Mouse (Mus musculus) left cerebral cortex, adult 2 months (tissue): ENCODE results near the gene Zfp771. TPM values are rescaled to one million over a fixed set of nuclear protein-coding genes. Genes with fewer than 3 reads are reported as not detected.

Experiments
- DNase-seq, 2 experiments: peaks; one replicate each; pipeline ENCODE4 v3.0.0; 2021 to 2022; ENCODE audit warnings: low spot score in 2 of 2, mixed read lengths in 1 of 2; ENCODE audit errors: extremely low spot score in 1 of 2
- H3K27ac ChIP-seq: fragments of 200-600 bp; 2 replicates; pipeline ENCODE4 v1.8.1; 2022
- H3K4me3 ChIP-seq: fragments of 200-600 bp; 2 replicates; pipeline ENCODE4 v1.8.1; 2022
- CTCF ChIP-seq: fragments of 200-600 bp; IDR thresholded peaks from 2 replicates; pipeline ENCODE4 v1.8.1; 2022; ENCODE audit warnings: antibody characterized with exemption, mild to moderate bottlenecking, moderate library complexity
- intact Hi-C: fragments of 180-260 bp; cut with DNase I; formaldehyde crosslinking; loops from one replicate; pipeline ENCODE4 v1.15.1; 2025
- total RNA-seq, 2 experiments: library from RNA; stranded (reverse); gene quantifications; 2 replicates each; pipeline ENCODE4 v1.2.3; 2021

Gene Zfp771
- total RNA-seq, 2 experiments from 2014 or later = 58.8 to 68.6 TPM

DNA sequence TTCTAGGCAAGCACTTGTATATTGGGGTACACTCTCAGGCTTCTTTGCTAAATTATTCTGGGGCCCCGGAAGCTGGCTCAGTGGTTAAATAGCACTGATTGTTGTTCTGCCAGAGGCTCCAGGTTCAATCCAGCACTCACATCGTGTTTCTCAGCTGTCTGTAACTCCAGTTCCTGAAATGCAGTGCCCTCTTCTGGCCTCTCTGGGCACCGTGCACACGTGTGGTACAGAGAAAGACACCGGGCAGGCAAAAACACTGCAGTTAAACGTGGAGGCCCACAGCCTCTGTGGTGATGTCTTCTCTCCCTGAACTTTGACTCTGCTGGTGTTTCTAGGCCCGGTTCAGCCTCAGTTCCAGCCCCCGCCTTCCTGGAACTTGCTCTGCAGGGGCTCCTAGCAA is 34.2 kb downstream of the Zfp771 start:
- intact Hi-C loops = no loop called here
- Histone ChIP-seq H3K27ac (no peak overlapping the region), H3K4me3 (no peak overlapping the region)
- TF ChIP-seq CTCF = peak; percentile 37
- no peak for DNase-seq

DNA sequence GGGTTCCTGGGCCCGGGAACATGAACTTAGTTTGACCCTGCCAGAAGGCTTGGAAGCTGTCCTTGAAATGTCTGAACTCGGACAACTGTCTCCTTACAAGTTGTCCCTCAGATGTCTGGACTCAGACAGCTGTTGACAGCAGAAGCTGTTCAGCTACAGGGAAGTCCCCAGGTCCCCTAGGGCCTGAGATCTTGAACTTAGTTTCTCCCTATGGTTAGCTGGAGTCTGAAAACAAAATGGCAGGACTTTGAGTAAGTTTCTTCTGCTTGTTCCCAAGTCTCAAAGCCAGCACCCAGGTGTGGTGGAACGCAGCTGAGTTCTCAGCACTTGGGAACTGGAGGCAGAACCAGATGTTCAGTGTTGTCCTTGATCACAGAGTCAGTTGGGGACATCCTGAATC is 36.0 kb downstream of the Zfp771 start:
- H3K4me3 ChIP-seq = no peak overlapping the region
- intact Hi-C loops = no loop called here
- TF ChIP-seq CTCF = no peak
- DNase-seq = no peak
- H3K27ac ChIP-seq = no peak overlapping the region

DNA sequence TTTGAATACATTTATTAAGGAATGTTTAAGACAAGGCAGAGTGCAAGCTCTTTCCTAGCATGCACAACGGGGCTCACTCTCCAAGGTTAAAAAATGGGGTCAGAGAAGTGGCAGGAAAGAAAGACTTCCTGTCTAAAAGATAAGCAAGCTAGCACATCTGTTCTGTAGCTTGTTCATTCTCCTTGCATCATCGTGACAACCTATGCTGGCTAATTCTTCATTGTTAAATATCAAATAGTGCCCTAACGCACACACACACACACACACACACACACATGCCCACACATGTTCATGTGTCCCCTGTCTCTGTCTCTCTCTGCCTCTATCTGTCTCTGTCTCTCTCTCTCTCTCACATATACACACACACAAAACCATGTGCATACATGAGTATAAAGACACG is 37.0 kb downstream of the Zfp771 start:
- intact Hi-C loops = no loop called here
- no peak overlapping the region for H3K27ac ChIP-seq
- no peak for TF ChIP-seq CTCF

DNA sequence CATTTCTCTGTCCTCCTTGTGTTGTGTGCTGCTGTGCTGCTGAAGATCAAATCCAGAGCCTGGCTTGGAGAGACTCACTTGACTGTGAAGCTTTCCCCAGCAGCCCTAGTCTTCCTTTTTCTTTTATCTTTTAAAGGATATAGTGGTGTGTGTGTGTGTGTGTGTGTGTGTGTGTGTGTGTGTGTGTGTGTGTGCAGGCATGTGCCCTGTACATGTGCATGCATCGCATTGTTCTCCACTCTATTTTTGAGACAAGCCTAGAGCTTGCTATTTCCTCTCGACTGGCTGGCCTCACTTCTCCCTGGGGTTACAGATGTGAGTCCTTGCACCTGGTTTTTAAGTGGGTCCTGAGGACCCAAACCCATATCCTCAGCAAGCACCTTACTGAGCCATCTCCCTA is 38.1 kb downstream of the Zfp771 start:
- TF ChIP-seq CTCF = no peak
- no peak overlapping the region for H3K27ac ChIP-seq
- no peak overlapping the region for H3K4me3 ChIP-seq
- intact Hi-C loops = no loop called here
- DNase-seq = no peak

More for the DNA sequence above, 37.0 kb downstream of the Zfp771 start:
- no peak overlapping the region for H3K4me3 ChIP-seq
- DNase-seq = no peak

DNA sequence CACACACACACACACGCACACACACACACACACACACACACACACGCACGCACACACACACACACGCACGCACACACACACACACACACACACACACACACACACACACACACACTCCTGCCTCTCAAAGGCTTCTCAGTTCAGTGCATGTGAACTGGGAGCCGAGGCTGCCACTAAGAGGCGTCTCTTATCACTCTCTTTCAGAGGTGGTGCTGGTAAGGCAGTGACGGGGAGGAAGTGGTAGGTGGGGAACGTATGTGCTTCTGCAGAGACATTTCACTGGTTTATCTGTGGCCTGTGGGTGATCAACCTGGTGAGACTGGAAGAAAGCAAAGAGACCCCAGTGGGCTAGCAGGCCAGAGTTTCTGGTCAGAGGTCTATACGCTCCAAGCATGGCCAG is 41.1 kb downstream of the Zfp771 start:
- DNase-seq = no peak
- no peak overlapping the region for H3K27ac ChIP-seq
- intact Hi-C loops = no loop called here
- TF ChIP-seq CTCF = no peak
- no peak overlapping the region for H3K4me3 ChIP-seq

DNA sequence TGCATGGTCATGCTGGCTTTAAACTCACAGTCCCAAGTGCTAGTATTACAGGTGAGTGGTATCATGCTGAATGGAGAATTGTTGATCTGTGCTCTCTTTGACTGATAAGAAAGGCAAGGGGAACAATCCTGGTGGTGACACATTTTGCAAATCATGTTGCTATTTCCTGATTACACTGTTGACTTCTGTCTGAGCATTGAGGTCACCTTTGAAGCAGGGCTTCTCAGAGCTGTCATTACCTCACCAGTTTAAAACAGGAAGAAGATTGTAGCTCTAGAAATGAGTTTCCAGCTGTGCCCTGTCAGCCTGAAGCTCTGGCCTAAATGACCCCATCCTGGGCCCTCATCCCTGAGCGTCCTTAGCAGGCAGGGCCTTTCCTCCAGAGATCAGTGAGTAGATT is 43.9 kb downstream of the Zfp771 start:
- Histone ChIP-seq H3K4me3 (no peak overlapping the region), H3K27ac (no peak overlapping the region)
- intact Hi-C loops = no loop called here
- TF ChIP-seq CTCF = no peak
- no peak for DNase-seq

DNA sequence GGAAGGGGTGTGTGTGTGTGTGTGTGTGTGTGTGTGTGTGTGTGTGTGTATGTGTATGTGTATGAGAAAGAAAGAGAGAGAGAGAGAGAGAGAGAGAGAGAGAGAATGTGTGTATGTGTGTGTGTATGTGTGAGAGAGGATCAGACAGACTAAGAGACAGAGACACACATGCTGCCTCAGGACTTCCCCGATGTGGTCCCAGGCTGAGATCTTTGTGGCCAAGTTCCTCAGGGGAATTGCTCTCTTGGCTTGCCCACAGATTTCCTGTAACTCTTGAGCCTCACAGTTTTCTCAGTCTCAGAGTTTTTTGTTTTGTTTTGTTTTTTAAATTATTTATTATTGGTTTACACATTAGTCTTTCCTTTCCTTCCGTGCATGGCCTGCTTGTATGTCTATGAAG is 45.2 kb downstream of the Zfp771 start:
- intact Hi-C loops = no loop called here
- Histone ChIP-seq H3K4me3 (no peak overlapping the region), H3K27ac (no peak overlapping the region)
- no peak for TF ChIP-seq CTCF
- no peak for DNase-seq

DNA sequence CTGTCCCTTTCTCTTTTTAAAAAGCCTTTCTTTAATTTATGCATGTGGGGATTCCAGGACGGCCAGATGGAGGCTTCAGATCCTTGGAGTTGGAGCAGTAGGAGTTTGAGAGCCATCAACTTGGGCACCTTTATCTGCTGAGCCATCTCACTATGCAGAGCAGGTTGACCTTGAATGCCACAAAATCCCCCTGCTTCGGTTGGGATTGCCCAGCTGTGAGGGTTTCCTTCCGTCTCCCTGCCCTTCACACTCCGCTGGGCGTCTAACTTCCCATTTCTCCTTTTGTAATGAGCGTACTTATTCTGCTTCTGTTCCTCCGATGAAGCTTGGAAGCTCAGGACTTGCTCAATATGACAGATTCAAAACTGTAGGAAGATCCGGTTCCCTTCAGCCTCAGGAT is 46.1 kb downstream of the Zfp771 start:
- intact Hi-C loops = no loop called here
- no peak for TF ChIP-seq CTCF
- no peak for DNase-seq

DNA sequence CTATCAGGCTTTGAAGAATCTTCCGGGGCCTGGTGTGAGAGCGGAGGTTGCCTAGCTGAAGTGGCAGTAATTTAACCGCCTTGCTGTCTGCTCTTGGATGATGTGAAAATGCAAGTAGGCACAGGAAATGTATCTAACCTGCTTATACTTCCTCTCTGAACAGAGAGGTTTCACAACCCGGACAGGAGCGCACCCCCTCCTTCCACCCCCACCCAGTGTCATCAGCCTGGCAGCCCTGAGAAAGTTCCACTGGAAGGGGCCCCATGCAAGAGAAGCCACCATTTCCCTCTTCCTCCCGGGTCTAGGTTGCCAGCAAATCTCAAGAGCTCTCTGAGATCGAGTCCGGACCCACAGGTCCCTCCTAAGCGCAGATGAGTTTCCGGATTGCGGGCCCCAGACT is 52.0 kb downstream of the Zfp771 start, which contains the start of gene Itgal:
Itgal (plus strand) TSS at position 163 of the 400 bp plus-strand sequence.
- no peak within 1 kb of the TSS for H3K27ac ChIP-seq
- DNase-seq = no peak
- TF ChIP-seq CTCF = no peak
- intact Hi-C loops = no loop called here
- H3K4me3 ChIP-seq = no peak within 1 kb of the TSS

More for the DNA sequence above, 46.1 kb downstream of the Zfp771 start:
- Histone ChIP-seq H3K4me3 (no peak overlapping the region), H3K27ac (no peak overlapping the region)

DNA sequence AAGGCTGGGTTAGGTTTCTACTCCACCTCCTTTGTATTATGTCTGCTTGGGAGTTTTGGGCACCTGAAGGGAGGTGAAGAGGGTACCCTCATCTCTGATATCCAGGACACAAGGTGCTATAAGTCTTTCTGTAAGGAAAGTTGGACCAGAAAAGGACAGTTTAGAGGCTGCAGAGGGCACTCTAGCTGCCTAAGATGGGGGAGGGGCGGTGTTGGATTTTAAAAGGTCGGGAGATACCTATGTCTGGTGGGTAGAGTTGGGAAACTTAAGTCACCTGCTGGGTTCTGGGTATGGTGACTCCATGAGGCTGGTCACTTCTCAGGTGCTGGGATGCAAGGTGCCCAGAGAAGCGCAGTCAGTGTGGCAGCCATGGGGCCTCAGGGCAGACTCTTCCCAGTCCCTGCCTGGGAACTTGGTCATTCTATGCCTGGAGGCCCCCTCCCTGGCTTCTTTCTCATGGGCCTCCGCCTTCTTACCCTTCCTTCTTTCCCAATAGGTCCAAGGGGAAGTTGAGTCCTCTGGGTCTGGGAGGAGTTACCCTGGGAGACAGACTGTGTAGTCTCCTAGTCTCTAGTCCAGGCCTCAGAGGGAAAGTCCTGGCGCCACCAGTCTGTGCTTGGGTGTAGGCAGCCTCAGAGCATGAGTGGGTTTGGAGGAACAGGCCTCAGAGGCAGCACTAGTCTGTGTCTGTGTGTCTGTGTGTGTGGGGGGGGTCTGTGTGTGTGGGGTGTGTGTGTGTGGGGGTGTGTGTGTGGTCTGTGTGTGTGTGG is 52.9 kb downstream of the Zfp771 start:
- TF ChIP-seq CTCF = no peak
- intact Hi-C loops = no loop called here
- Histone ChIP-seq H3K4me3 (no peak overlapping the region), H3K27ac (no peak overlapping the region)
- DNase-seq = no peak

DNA sequence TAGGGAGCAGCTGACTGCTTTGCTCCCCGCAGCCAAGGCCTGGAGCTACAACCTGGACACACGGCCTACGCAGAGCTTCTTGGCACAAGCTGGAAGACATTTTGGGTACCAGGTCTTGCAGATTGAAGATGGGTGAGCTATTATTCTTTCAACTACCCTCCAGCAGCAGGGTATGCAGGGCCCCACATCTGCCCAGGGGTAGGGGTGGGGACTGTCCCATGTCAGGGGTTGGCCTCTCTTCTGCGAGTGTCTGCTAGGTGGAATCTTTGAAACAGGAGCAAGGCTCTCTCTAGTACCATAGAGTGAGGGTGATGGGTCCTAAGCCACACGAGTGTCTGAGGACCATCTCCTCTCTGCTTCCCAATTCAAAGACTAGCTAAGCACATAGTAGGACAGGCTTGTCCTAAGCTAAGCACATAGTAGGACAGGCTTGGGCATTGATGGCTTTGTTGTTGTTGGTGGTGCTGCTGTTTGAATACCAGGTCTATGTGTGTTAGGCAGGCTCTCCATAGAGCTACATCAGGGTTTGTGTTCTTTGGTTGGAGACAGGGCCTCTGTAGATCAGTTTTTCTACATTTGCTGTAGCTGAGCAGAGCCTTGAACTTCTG is 53.6 kb downstream of the Zfp771 start:
- Histone ChIP-seq H3K27ac (no peak overlapping the region), H3K4me3 (no peak overlapping the region)
- TF ChIP-seq CTCF = no peak
- DNase-seq = no peak
- intact Hi-C loops = no loop called here

Other genes with a start within 250 kb of the Zfp771 start
- 1 to 10 TPM; 7.2 to 8.3 TPM for gene Mvp, start 229.7 kb upstream of the Zfp771 start, total RNA-seq
- 1 to 10 TPM in 1 of 2 experiments, not detected in 1; 1.2 TPM for gene Pagr1b, start 227.8 kb upstream of the Zfp771 start, total RNA-seq
- 10 to 100 TPM; 15.1 to 27.1 TPM for gene Pagr1a, start 226.9 kb upstream of the Zfp771 start, total RNA-seq
- gene Gm42742, start 223.2 kb upstream of the Zfp771 start, total RNA-seq = 10 to 100 TPM; 61.0 to 66.3 TPM
- 100 to 1,000 TPM; 214 to 216 TPM for gene Prrt2, start 223.1 kb upstream of the Zfp771 start, total RNA-seq
- 100 to 1,000 TPM; 210 to 221 TPM for gene Maz, start 217.2 kb upstream of the Zfp771 start, total RNA-seq
- 1 to 10 TPM; 4.4 to 9.7 TPM for gene Kif22, start 201.8 kb upstream of the Zfp771 start, total RNA-seq
- gene Zg16, start 156.9 kb upstream of the Zfp771 start, total RNA-seq = not detected
- 1 to 10 TPM; 1.2 TPM for gene AI467606, start 152.9 kb upstream of the Zfp771 start, total RNA-seq
- gene Qprt, start 122.0 kb upstream of the Zfp771 start, total RNA-seq = under 1 TPM; 0.28 to 0.32 TPM
- gene Spn, start 106.5 kb upstream of the Zfp771 start, total RNA-seq = under 1 TPM; 0.18 to 0.23 TPM
- gene Cd2bp2, start 48.2 kb upstream of the Zfp771 start, total RNA-seq = 10 to 100 TPM; 77.7 to 80.8 TPM
- 100 to 1,000 TPM in 1 of 2 experiments, 10 to 100 TPM in 1; 91.9 to 110 TPM for gene Tbc1d10b, start 35.8 kb upstream of the Zfp771 start, total RNA-seq
- 1 to 10 TPM; 2.7 to 3.3 TPM for gene Mylpf, start 35.4 kb upstream of the Zfp771 start, total RNA-seq
- 10 to 100 TPM; 17.8 to 20.5 TPM for gene Zfp553, start 11.2 kb upstream of the Zfp771 start, total RNA-seq
- gene Sept1, start 11.1 kb upstream of the Zfp771 start, total RNA-seq = 1 to 10 TPM; 3.5 to 6.4 TPM
- 10 to 100 TPM; 24.1 to 25.9 TPM for gene Dctpp1, start 16.4 kb downstream of the Zfp771 start, total RNA-seq
- gene Sephs2, start 29.8 kb downstream of the Zfp771 start, total RNA-seq = 10 to 100 TPM; 33.0 to 39.8 TPM
- gene Itgal, start 52.0 kb downstream of the Zfp771 start, total RNA-seq = under 1 TPM; 0.37 to 0.59 TPM
- gene Zfp768, start 101.3 kb downstream of the Zfp771 start, total RNA-seq = 10 to 100 TPM; 13.4 to 14.3 TPM
- gene Zfp747, start 131.8 kb downstream of the Zfp771 start, total RNA-seq = 1 to 10 TPM; 6.5 to 8.1 TPM
- gene 9130019O22Rik, start 142.9 kb downstream of the Zfp771 start, total RNA-seq = 1 to 10 TPM; 3.8 to 5.0 TPM
- gene E430018J23Rik, start 149.4 kb downstream of the Zfp771 start, total RNA-seq = 1 to 10 TPM; 7.6 to 9.3 TPM
- gene Zfp764, start 162.5 kb downstream of the Zfp771 start, total RNA-seq = 1 to 10 TPM; 3.8 to 5.6 TPM
- 10 to 100 TPM; 13.3 to 13.8 TPM for gene Zfp688, start 177.8 kb downstream of the Zfp771 start, total RNA-seq
- gene Zfp689, start 204.9 kb downstream of the Zfp771 start, total RNA-seq = 1 to 10 TPM; 5.5 to 6.7 TPM
- 10 to 100 TPM; 28.4 to 33.4 TPM for gene Prr14, start 215.3 kb downstream of the Zfp771 start, total RNA-seq
- gene Fbrs, start 234.9 kb downstream of the Zfp771 start, total RNA-seq = 10 to 100 TPM; 62.3 to 63.9 TPM